Mouse (Mus musculus): ENCODE measurements at regions not wholly inside any gene's neighbourhood (a gene's known extent, or its start where the extent isn't known, plus 50 kb on each side); places are given as distances from the start of the nearest gene placed in this dataset.

GRCm38 (mm10) chr13:6261458-6261857, 286.5 kb upstream of the Pitrm1 start:
- TF ChIP-seq CTCF (IDR thresholded peaks at IDR 0.05; ENCODE audit: low read depth) = no peak

DNA sequence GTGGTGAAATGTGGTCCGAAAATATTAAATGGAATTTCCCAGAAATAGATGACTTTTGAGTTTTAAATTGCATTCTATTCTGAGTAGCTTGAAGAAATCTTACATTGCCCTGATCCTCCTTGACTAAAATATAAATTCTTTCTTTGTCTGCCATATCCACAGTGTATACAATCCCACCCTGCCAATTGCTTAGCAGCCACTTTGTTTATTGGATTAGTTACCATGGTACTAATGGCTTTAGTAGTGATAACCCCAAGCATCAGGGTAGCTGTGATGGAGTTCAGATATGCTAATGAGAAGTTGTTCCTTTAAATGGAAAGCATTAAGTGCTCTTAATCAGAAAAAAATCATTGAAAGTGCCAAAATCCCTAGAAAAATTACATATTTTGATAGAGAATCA, 277.4 kb upstream of the Pitrm1 start:
- Histone ChIP-seq H3K4me3 (ENCODE audit: low read depth, low read length) (no peak overlapping the region), H3K27ac (ENCODE audit: low read depth, low read length) (no peak overlapping the region), H3K4me1 (ENCODE audit: insufficient read depth) (no peaks in the 10 kb centered on the region), H3K36me3 (ENCODE audit: insufficient read depth) (no peaks in the 10 kb centered on the region), H3K27me3 (ENCODE audit: insufficient read depth, low read length) (no peaks in the 10 kb centered on the region), H3K9me3 (ENCODE audit: low read length) (no peaks in the 10 kb centered on the region), H3K9ac (no peak overlapping the region), H3K4me2 (ENCODE audit: low read depth) (no peak overlapping the region)
- no peak for TF ChIP-seq CTCF (IDR thresholded peaks at IDR 0.05; ENCODE audit: low read depth)
- 80% methylated on average over 1 of the region's 1 CpGs for whole genome bisulfite sequencing
- DNase-seq (no peak), ATAC-seq (no peak)

More at GRCm38 (mm10) chr13:6261458-6261857, 286.5 kb upstream of the Pitrm1 start:
- no peaks in the 10 kb centered on the region for H3K36me3 ChIP-seq (ENCODE audit: insufficient read depth)
- ATAC-seq = no peak
- no peak overlapping the region for H3K4me3 ChIP-seq (ENCODE audit: low read depth, low read length)
- no peaks in the 10 kb centered on the region for H3K4me1 ChIP-seq (ENCODE audit: insufficient read depth)
- H3K4me2 ChIP-seq (ENCODE audit: low read depth) = no peak overlapping the region
- no peaks in the 10 kb centered on the region for H3K9me3 ChIP-seq (ENCODE audit: low read length)
- WGBS = 75% methylated on average over 4 of the region's 4 CpGs
- no peak for DNase-seq
- H3K9ac ChIP-seq = no peak overlapping the region
- H3K27me3 ChIP-seq (ENCODE audit: insufficient read depth, low read length) = no peaks in the 10 kb centered on the region
- H3K27ac ChIP-seq (ENCODE audit: low read depth, low read length) = no peak overlapping the region

DNA sequence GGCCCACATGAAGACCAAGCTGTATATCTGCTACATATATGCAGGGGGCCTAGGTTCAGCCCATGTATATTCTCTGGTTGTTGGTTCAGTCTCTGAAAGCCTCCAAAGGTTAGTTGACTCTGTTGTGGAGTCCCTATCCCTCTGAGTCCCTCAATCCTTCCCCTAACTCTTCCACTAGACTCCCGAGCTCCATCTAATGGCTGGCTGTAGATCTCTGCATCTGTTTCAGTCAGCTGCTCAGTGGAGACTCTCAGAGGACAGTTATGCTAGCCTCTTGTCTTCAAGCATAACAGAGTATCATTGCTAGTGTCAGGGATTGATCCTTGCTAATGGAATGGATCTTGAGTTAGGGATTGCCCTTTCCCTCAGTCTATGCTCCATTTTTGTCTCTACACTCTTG, 275.0 kb upstream of the Pitrm1 start:
- Histone ChIP-seq H3K4me2 (ENCODE audit: low read depth) (no peak overlapping the region), H3K36me3 (ENCODE audit: insufficient read depth) (no peaks in the 10 kb centered on the region), H3K9ac (no peak overlapping the region), H3K27ac (ENCODE audit: low read depth, low read length) (no peak overlapping the region), H3K9me3 (ENCODE audit: low read length) (no peaks in the 10 kb centered on the region), H3K4me1 (ENCODE audit: insufficient read depth) (no peaks in the 10 kb centered on the region), H3K4me3 (ENCODE audit: low read depth, low read length) (no peak overlapping the region), H3K27me3 (ENCODE audit: insufficient read depth, low read length) (no peaks in the 10 kb centered on the region)
- ATAC-seq (no peak), DNase-seq (no peak)
- 84% methylated on average over 1 of the region's 1 CpGs for WGBS
- no peak for TF ChIP-seq CTCF (IDR thresholded peaks at IDR 0.05; ENCODE audit: low read depth)

- WGBS = 91% methylated on average over 1 of the region's 1 CpGs
- no peak for TF ChIP-seq CTCF (IDR thresholded peaks at IDR 0.05; ENCODE audit: low read depth)
- H3K36me3 ChIP-seq (ENCODE audit: insufficient read depth) = no peaks in the 10 kb centered on the region
- DNase-seq = no peak
- no peak overlapping the region for H3K9ac ChIP-seq
- ATAC-seq = no peak
- H3K27ac ChIP-seq (ENCODE audit: low read depth, low read length) = no peak overlapping the region
- H3K9me3 ChIP-seq (ENCODE audit: low read length) = no peaks in the 10 kb centered on the region
- H3K4me3 ChIP-seq (ENCODE audit: low read depth, low read length) = no peak overlapping the region
- H3K4me1 ChIP-seq (ENCODE audit: insufficient read depth) = no peaks in the 10 kb centered on the region
- no peak overlapping the region for H3K4me2 ChIP-seq (ENCODE audit: low read depth)
- no peaks in the 10 kb centered on the region for H3K27me3 ChIP-seq (ENCODE audit: insufficient read depth, low read length)
Observed at GRCm38 (mm10) chr13:6280073-6280472, 267.9 kb upstream of the Pitrm1 start.

DNA sequence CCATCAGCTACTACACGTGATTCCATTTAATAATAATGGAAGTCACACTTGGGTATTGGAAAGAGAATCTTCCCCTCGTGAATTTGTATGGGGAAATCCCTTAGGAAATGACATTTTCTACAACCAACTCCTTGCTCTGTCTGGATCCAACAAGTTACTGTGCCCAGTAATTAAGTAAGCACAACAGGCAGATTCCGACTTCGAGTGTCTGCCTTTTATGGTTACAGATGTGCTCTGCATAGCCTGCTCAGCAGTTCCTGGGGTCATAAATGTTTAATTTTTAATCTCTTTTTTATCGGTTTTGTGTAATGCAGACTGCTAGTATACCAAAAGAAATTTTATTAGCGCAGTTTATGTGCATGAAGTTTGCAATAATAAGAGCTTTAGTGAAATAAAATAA, 259.8 kb upstream of the Pitrm1 start:
- 71% methylated on average over 6 of the region's 6 CpGs for WGBS
- ATAC-seq (no peak), DNase-seq (no peak)
- Histone ChIP-seq H3K4me1 (ENCODE audit: insufficient read depth) (no peaks in the 10 kb centered on the region), H3K27me3 (ENCODE audit: insufficient read depth, low read length) (no peaks in the 10 kb centered on the region), H3K9ac (no peak overlapping the region), H3K9me3 (ENCODE audit: low read length) (no peaks in the 10 kb centered on the region), H3K27ac (ENCODE audit: low read depth, low read length) (no peak overlapping the region), H3K4me3 (ENCODE audit: low read depth, low read length) (no peak overlapping the region), H3K36me3 (ENCODE audit: insufficient read depth) (no peaks in the 10 kb centered on the region), H3K4me2 (ENCODE audit: low read depth) (no peak overlapping the region)
- no peak for TF ChIP-seq CTCF (IDR thresholded peaks at IDR 0.05; ENCODE audit: low read depth)

GRCm38 (mm10) chr13:6292098-6292497, 255.9 kb upstream of the Pitrm1 start:
- no peak overlapping the region for H3K9ac ChIP-seq
- peak; percentile 30; the same call in 1 of the 2 replicates for TF ChIP-seq CTCF (IDR thresholded peaks at IDR 0.05; ENCODE audit: low read depth)
- ATAC-seq (no peak), DNase-seq (no peak)
- 57% methylated on average over 3 of the region's 3 CpGs for WGBS
- H3K36me3 ChIP-seq (ENCODE audit: insufficient read depth) = no peaks in the 10 kb centered on the region
- no peaks in the 10 kb centered on the region for H3K9me3 ChIP-seq (ENCODE audit: low read length)
- no peaks in the 10 kb centered on the region for H3K4me1 ChIP-seq (ENCODE audit: insufficient read depth)
- no peak overlapping the region for H3K4me2 ChIP-seq (ENCODE audit: low read depth)
- H3K27me3 ChIP-seq (ENCODE audit: insufficient read depth, low read length) = no peaks in the 10 kb centered on the region
- H3K4me3 ChIP-seq (ENCODE audit: low read depth, low read length) = no peak overlapping the region
- H3K27ac ChIP-seq (ENCODE audit: low read depth, low read length) = no peak overlapping the region

- DNase-seq (no peak), ATAC-seq (no peak)
- H3K4me1 ChIP-seq (ENCODE audit: insufficient read depth) = peaks cover 5% of the 10 kb centered on the region; the same call in 1 of the 2 replicates
- H3K9me3 ChIP-seq (ENCODE audit: low read length) = no peaks in the 10 kb centered on the region
- H3K27ac ChIP-seq (ENCODE audit: low read depth, low read length) = no peak overlapping the region
- H3K27me3 ChIP-seq (ENCODE audit: insufficient read depth, low read length) = no peaks in the 10 kb centered on the region
- H3K9ac ChIP-seq = no peak overlapping the region
- TF ChIP-seq CTCF (IDR thresholded peaks at IDR 0.05; ENCODE audit: low read depth) = no peak
- no peak overlapping the region for H3K4me3 ChIP-seq (ENCODE audit: low read depth, low read length)
- no peak overlapping the region for H3K4me2 ChIP-seq (ENCODE audit: low read depth)
- H3K36me3 ChIP-seq (ENCODE audit: insufficient read depth) = no peaks in the 10 kb centered on the region
Observed at GRCm38 (mm10) chr13:6305718-6306117, 242.2 kb upstream of the Pitrm1 start.

GRCm38 (mm10) chr13:6306616-6306988, 241.3 kb upstream of the Pitrm1 start:
- 22% methylated on average over 4 of the region's 4 CpGs for WGBS
- Histone ChIP-seq H3K4me1 (ENCODE audit: insufficient read depth) (peaks cover 5% of the 10 kb centered on the region; the same call in 1 of the 2 replicates), H3K36me3 (ENCODE audit: insufficient read depth) (no peaks in the 10 kb centered on the region), H3K27ac (ENCODE audit: low read depth, low read length) (no peak overlapping the region), H3K9me3 (ENCODE audit: low read length) (no peaks in the 10 kb centered on the region), H3K9ac (no peak overlapping the region), H3K4me2 (ENCODE audit: low read depth) (no peak overlapping the region), H3K4me3 (ENCODE audit: low read depth, low read length) (no peak overlapping the region), H3K27me3 (ENCODE audit: insufficient read depth, low read length) (no peaks in the 10 kb centered on the region)
- peak; percentile 20; the same call in 1 of the 2 replicates for ATAC-seq
- peak; percentile 35 for DNase-seq
- TF ChIP-seq CTCF (IDR thresholded peaks at IDR 0.05; ENCODE audit: low read depth) = no peak
